Mouse (Mus musculus) forebrain, postnatal 0 days (tissue): Measurements from ENCODE around the gene Glis3. TPM values are rescaled to one million over a fixed set of nuclear protein-coding genes. Genes with fewer than 3 reads are reported as not detected.

Experiments used
- ATAC-seq: fragments of 200-750 bp; cut with Nextera tagmentation; 2 replicates; pipeline ENCODE4 v1.8.0; 2017; ENCODE audit warnings: mild to moderate bottlenecking, moderate library complexity
- DNase-seq: peaks from one replicate; pipeline ENCODE4 v3.0.0-alpha.2; 2015
- H3K27ac ChIP-seq: fragments of 300-500 bp; sonication (generic); 2 replicates; pipeline ENCODE4 v1.5.1; 2014; ENCODE audit warnings: low read depth, mild to moderate bottlenecking, antibody characterized with exemption, low read length, moderate library complexity, mixed read lengths
- H3K27me3 ChIP-seq: fragments of 300-500 bp; sonication (generic); 2 replicates; pipeline ENCODE4 v1.6.1; 2014; ENCODE audit warnings: mild to moderate bottlenecking, low read length, mixed read lengths; ENCODE audit not compliant: insufficient read depth
- H3K36me3 ChIP-seq: fragments of 300-500 bp; sonication (generic); 2 replicates; pipeline ENCODE4 v1.6.1; 2014; ENCODE audit warnings: mild to moderate bottlenecking, moderate library complexity; ENCODE audit not compliant: insufficient read depth
- H3K4me1 ChIP-seq: fragments of 300-500 bp; sonication (generic); 2 replicates; pipeline ENCODE4 v1.6.1; 2014; ENCODE audit warnings: antibody characterized with exemption; ENCODE audit not compliant: insufficient read depth
- H3K4me2 ChIP-seq: fragments of 300-500 bp; sonication (generic); 2 replicates; pipeline ENCODE4 v1.6.1; 2014; ENCODE audit warnings: low read depth, mild to moderate bottlenecking, moderate library complexity
- H3K4me3 ChIP-seq: fragments of 300-500 bp; sonication (generic); 2 replicates; pipeline ENCODE4 v1.5.1; 2014; ENCODE audit warnings: low read depth, low read length, mixed read lengths
- H3K9ac ChIP-seq: fragments of 300-500 bp; sonication (generic); 2 replicates; pipeline ENCODE4 v1.6.1; 2014; ENCODE audit warnings: mild to moderate bottlenecking
- H3K9me3 ChIP-seq: fragments of 300-500 bp; sonication (generic); 2 replicates; pipeline ENCODE4 v1.6.1; 2016; ENCODE audit warnings: low read length
- CTCF ChIP-seq: sonication (generic); IDR thresholded peaks from 2 replicates; pipeline ENCODE4 v1.5.1; 2016; ENCODE audit warnings: antibody characterized with exemption, control low read depth, low read depth
- WGBS: fragments of 180-500 bp; shearing (Covaris S2); extraction: QIAGEN DNeasy Blood & Tissue Kit; methylation state at CpG from one replicate; pipeline ENCODE4 v1.1.7; 2014; 5-methylcytosine and 5-hydroxymethylcytosine counted together
- polyA plus RNA-seq: library from polyadenylated mRNA; unstranded; fragments of >200 nt; fragmentation: Nextera tagmentation; extraction: Ambion mirVana; gene quantifications from 2 replicates; pipeline ENCODE4 v1.2.1, GENCODE M21; 2015
- total RNA-seq: library from RNA; depleted of rRNA; stranded (reverse); fragments of >200 nt; gene quantifications from 2 replicates; pipeline ENCODE4 v1.2.3, GENCODE M21; 2014

Glis3 gene
- total and polyA plus RNA-seq, 2 experiments from 2014 or later = 0.86 to 8.5 TPM

- Histone ChIP-seq H3K27me3 (no peaks in the 10 kb centered on the region), H3K36me3 (no peaks in the 10 kb centered on the region), H3K27ac (no peak overlapping the region), H3K4me1 (no peaks in the 10 kb centered on the region), H3K4me2 (no peak overlapping the region), H3K9me3 (no peaks in the 10 kb centered on the region), H3K4me3 (no peak overlapping the region), H3K9ac (no peak overlapping the region)
- TF ChIP-seq CTCF = no peak
- 61% methylated on average over 6 of the region's 6 CpGs for WGBS
- ATAC-seq (peak; percentile 77), DNase-seq (peak; percentile 53)
These were observed 312.6 kb downstream of the Glis3 start for GRCm38 (mm10) chr19:28367274-28367673.

GRCm38 (mm10) chr19:28366766-28367165 is 313.1 kb downstream of the Glis3 start:
- Histone ChIP-seq H3K4me3 (no peak overlapping the region), H3K27me3 (no peaks in the 10 kb centered on the region), H3K4me2 (no peak overlapping the region), H3K36me3 (no peaks in the 10 kb centered on the region), H3K9me3 (no peaks in the 10 kb centered on the region), H3K27ac (no peak overlapping the region), H3K4me1 (no peaks in the 10 kb centered on the region), H3K9ac (no peak overlapping the region)
- TF ChIP-seq CTCF = no peak
- no peak for DNase-seq
- 39% methylated on average over 1 of the region's 1 CpGs for WGBS
- no peak for ATAC-seq

- H3K9ac ChIP-seq = no peak overlapping the region
- H3K27ac ChIP-seq = no peak overlapping the region
- H3K36me3 ChIP-seq = no peaks in the 10 kb centered on the region
- no peak for DNase-seq
- H3K4me2 ChIP-seq = no peak overlapping the region
- 33% methylated on average over 7 of the region's 7 CpGs for WGBS
- TF ChIP-seq CTCF = peak; percentile 68
- H3K4me1 ChIP-seq = no peaks in the 10 kb centered on the region
- no peaks in the 10 kb centered on the region for H3K9me3 ChIP-seq
- H3K4me3 ChIP-seq = no peak overlapping the region
- no peaks in the 10 kb centered on the region for H3K27me3 ChIP-seq
- ATAC-seq = peak; percentile 39
These were observed 314.0 kb downstream of the Glis3 start for GRCm38 (mm10) chr19:28365897-28366296.

GRCm38 (mm10) chr19:28360884-28361283 is 319.0 kb downstream of the Glis3 start:
- TF ChIP-seq CTCF = no peak
- no peak for DNase-seq
- no peak overlapping the region for H3K4me2 ChIP-seq
- no peak for ATAC-seq
- H3K4me1 ChIP-seq = peaks cover 8% of the 10 kb centered on the region; the same call in 1 of the 2 replicates
- H3K36me3 ChIP-seq = no peaks in the 10 kb centered on the region
- no peak overlapping the region for H3K9ac ChIP-seq
- no peak overlapping the region for H3K4me3 ChIP-seq
- H3K27ac ChIP-seq = no peak overlapping the region
- no peaks in the 10 kb centered on the region for H3K27me3 ChIP-seq
- WGBS = 94% methylated on average over 4 of the region's 4 CpGs
- H3K9me3 ChIP-seq = no peaks in the 10 kb centered on the region

- Histone ChIP-seq H3K9me3 (no peaks in the 10 kb centered on the region), H3K4me3 (no peak overlapping the region), H3K4me2 (no peak overlapping the region), H3K4me1 (peaks cover 8% of the 10 kb centered on the region; the same call in 1 of the 2 replicates), H3K36me3 (no peaks in the 10 kb centered on the region), H3K27ac (peak overlapping the region; percentile 17; the same call in 1 of the 2 replicates), H3K9ac (no peak overlapping the region), H3K27me3 (no peaks in the 10 kb centered on the region)
- DNase-seq = no peak
- no peak for ATAC-seq
- 59% methylated on average over 9 of the region's 9 CpGs for WGBS
- TF ChIP-seq CTCF = no peak
These were observed 322.3 kb downstream of the Glis3 start for GRCm38 (mm10) chr19:28357595-28357994.

- 58% methylated on average over 13 of the region's 13 CpGs for WGBS
- no peaks in the 10 kb centered on the region for H3K4me1 ChIP-seq
- H3K27me3 ChIP-seq = peaks cover 3% of the 10 kb centered on the region; the same call in 1 of the 2 replicates
- no peak for DNase-seq
- no peaks in the 10 kb centered on the region for H3K36me3 ChIP-seq
- H3K27ac ChIP-seq = no peak overlapping the region
- no peak overlapping the region for H3K4me2 ChIP-seq
- H3K4me3 ChIP-seq = no peak overlapping the region
- ATAC-seq = no peak
- H3K9me3 ChIP-seq = no peaks in the 10 kb centered on the region
- no peak overlapping the region for H3K9ac ChIP-seq
- TF ChIP-seq CTCF = no peak
These were observed 328.5 kb downstream of the Glis3 start for GRCm38 (mm10) chr19:28351068-28352066.
